Mouse (Mus musculus) MEL (cell line): ENCODE measurements at regions not wholly inside any gene's neighbourhood (a gene's known extent, or its start where the extent isn't known, plus 50 kb on each side); places are given as distances from the start of the nearest gene placed in this dataset.

Source experiments
- DNase-seq: peaks from one replicate; pipeline ENCODE4 v3.0.0; 2011; ENCODE audit warnings: low read depth, low spot score
- H3K27ac ChIP-seq: 2 replicates; pipeline ENCODE4 v1.5.1; 2012; ENCODE audit warnings: low read depth, mild to moderate bottlenecking, control low read depth, low read length, moderate library complexity; ENCODE audit not compliant: control insufficient read depth
- H3K27me3 ChIP-seq, 2 experiments: fragments of 150-350 bp in 1 of 2; sonication (generic) in 1 of 2; 2 replicates each; pipeline ENCODE4 v1.6.1; 2012; ENCODE audit warnings: low read length in 2 of 2, mild to moderate bottlenecking in 2 of 2, improper control_type of control experiment in 1 of 2, moderate library complexity in 1 of 2; ENCODE audit not compliant: insufficient read depth in 2 of 2, control insufficient read depth in 1 of 2
- H3K36me3 ChIP-seq, 2 experiments: 2 replicates each; pipeline ENCODE4 v1.6.1; 2012 to 2014; ENCODE audit warnings: low read length in 2 of 2, improper control_type of control experiment in 1 of 2, inconsistent platforms in 1 of 2, mild to moderate bottlenecking in 1 of 2; ENCODE audit not compliant: insufficient read depth in 2 of 2, control insufficient read depth in 1 of 2
- H3K4me1 ChIP-seq, 2 experiments: fragments of 150-350 bp in 1 of 2; sonication (generic) in 1 of 2; 2 replicates each; pipeline ENCODE4 v1.6.1; 2012; ENCODE audit warnings: low read length in 2 of 2, improper control_type of control experiment in 1 of 2, mild to moderate bottlenecking in 1 of 2; ENCODE audit not compliant: insufficient read depth in 2 of 2, control insufficient read depth in 1 of 2
- H3K4me3 ChIP-seq, 2 experiments: fragments of 150-350 bp in 1 of 2; sonication (generic) in 1 of 2; 2 replicates each; pipeline ENCODE4 v1.5.1; 2012; ENCODE audit warnings: low read depth in 2 of 2, low read length in 2 of 2, mild to moderate bottlenecking in 2 of 2, moderate library complexity in 2 of 2, control low read depth in 1 of 2, improper control_type of control experiment in 1 of 2; ENCODE audit not compliant: control insufficient read depth in 1 of 2, insufficient read depth in 1 of 2
- H3K79me2 ChIP-seq: 2 replicates; pipeline ENCODE4 v1.6.1; 2012; ENCODE audit warnings: mild to moderate bottlenecking, low read length, moderate library complexity; ENCODE audit not compliant: control insufficient read depth, poor library complexity, insufficient read depth
- H3K9ac ChIP-seq: 2 replicates; pipeline ENCODE4 v1.6.1; 2012; ENCODE audit warnings: low read depth, mild to moderate bottlenecking, control low read depth, low read length, moderate library complexity; ENCODE audit not compliant: control insufficient read depth, poor library complexity, severe bottlenecking
- H3K9me3 ChIP-seq: fragments of 150-350 bp; sonication (generic); replicated peaks from 2 replicates; pipeline ENCODE4 v1.6.1; 2012; ENCODE audit warnings: mild to moderate bottlenecking, low read length, improper control_type of control experiment, moderate library complexity; ENCODE audit not compliant: insufficient read depth
- ELF1 ChIP-seq: IDR thresholded peaks from 2 replicates; pipeline ENCODE4 v1.6.1; 2014; ENCODE audit warnings: low read depth, mild to moderate bottlenecking, inconsistent platforms, low read length, improper control_type of control experiment, moderate library complexity
- EP300 ChIP-seq, 2 experiments: IDR thresholded peaks; 2 replicates each; pipeline ENCODE4 v1.6.1; 2011; ENCODE audit warnings: improper control_type of control experiment in 2 of 2, low read length in 2 of 2, low read depth in 1 of 2, mild to moderate bottlenecking in 1 of 2
- GABPA ChIP-seq: IDR thresholded peaks from 2 replicates; pipeline ENCODE4 v1.6.1; 2012; ENCODE audit warnings: low read depth, mild to moderate bottlenecking, inconsistent platforms, low read length, improper control_type of control experiment, moderate library complexity
- HCFC1 ChIP-seq: IDR thresholded peaks from 2 replicates; pipeline ENCODE4 v1.6.1; 2012; ENCODE audit warnings: low read depth, mild to moderate bottlenecking, inconsistent platforms, low read length, improper control_type of control experiment, moderate library complexity
- MXI1 ChIP-seq: IDR thresholded peaks from 2 replicates; pipeline ENCODE4 v1.6.1; 2011; ENCODE audit warnings: mild to moderate bottlenecking, low read depth, low read length, improper control_type of control experiment
- NELFE ChIP-seq: IDR thresholded peaks from 2 replicates; pipeline ENCODE4 v1.6.1; 2011; ENCODE audit warnings: low read depth, low read length, improper control_type of control experiment
- NRF1 ChIP-seq: IDR thresholded peaks from 2 replicates; pipeline ENCODE4 v1.6.1; 2014; ENCODE audit warnings: low read depth, mild to moderate bottlenecking, inconsistent platforms, low read length, improper control_type of control experiment, moderate library complexity; ENCODE audit not compliant: poor library complexity, insufficient read depth, severe bottlenecking
- RAD21 ChIP-seq: IDR thresholded peaks from 2 replicates; pipeline ENCODE4 v1.6.1; 2011; ENCODE audit warnings: mild to moderate bottlenecking, low read depth, low read length, improper control_type of control experiment
- SIN3A ChIP-seq: IDR thresholded peaks from 2 replicates; pipeline ENCODE4 v1.6.1; 2012; ENCODE audit warnings: low read length, improper control_type of control experiment, inconsistent platforms
- TBP ChIP-seq: IDR thresholded peaks from 2 replicates; pipeline ENCODE4 v1.8.0; 2011; ENCODE audit warnings: low read depth, low read length, improper control_type of control experiment
- USF2 ChIP-seq, 2 experiments: IDR thresholded peaks; 2 replicates each; pipeline ENCODE4 v1.6.1; 2011 to 2012; ENCODE audit warnings: improper control_type of control experiment in 2 of 2, low read length in 2 of 2, borderline replicate concordance in 1 of 2, inconsistent platforms in 1 of 2, low read depth in 1 of 2, mild to moderate bottlenecking in 1 of 2; ENCODE audit not compliant: insufficient read depth in 1 of 2
- ZMIZ1 ChIP-seq: IDR thresholded peaks from 2 replicates; pipeline ENCODE4 v1.6.1; 2012; ENCODE audit warnings: low read depth, mild to moderate bottlenecking, inconsistent platforms, low read length, improper control_type of control experiment, moderate library complexity
- ZNF384 ChIP-seq: IDR thresholded peaks from 2 replicates; pipeline ENCODE4 v1.6.1; 2012; ENCODE audit warnings: low read depth, mild to moderate bottlenecking, inconsistent platforms, low read length, improper control_type of control experiment

DNA sequence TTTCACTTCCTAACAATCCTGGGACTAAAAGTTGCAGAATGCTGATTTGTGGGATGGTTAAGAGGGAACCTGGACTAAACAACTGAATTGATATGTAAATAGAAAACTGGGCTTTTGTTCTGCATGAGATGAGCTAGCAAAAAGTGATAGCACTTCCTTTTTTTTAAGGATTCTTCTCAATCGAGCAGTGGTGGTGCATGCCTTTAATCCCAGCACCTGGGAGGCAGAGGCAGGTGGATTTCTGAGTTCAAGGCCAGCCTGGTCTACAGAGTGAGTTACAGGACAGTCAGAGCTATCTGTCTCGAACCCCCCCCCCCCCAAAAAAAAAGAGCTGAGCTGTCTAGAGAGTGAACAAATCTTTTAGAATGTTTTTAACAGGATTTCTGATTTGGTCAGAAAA, 69.2 kb upstream of the Serbp1 start:
- H3K9me3 ChIP-seq, result no peaks in the 10 kb centered on the region
- H3K4me3 ChIP-seq, result peak overlapping the region; percentile 46 to 52
- no peak for DNase-seq
- peaks cover under 1 to 25% of the 10 kb centered on the region in 2 experiments; a peak in 3 of 4 replicates for H3K4me1 ChIP-seq
- H3K36me3 ChIP-seq, result peaks cover 0 to 18% of the 10 kb centered on the region in 2 experiments; a peak in 2 of 4 replicates
- TF ChIP-seq TBP, result peak; percentile 81
- TF ChIP-seq ZNF384, result peak; percentile 48; the same call in 1 of the 2 replicates
- TF ChIP-seq EP300 (IDR thresholded peaks at IDR 0.05; ENCODE audit: low read depth in 1 of 2, low read length in 2 of 2), result peak in 1 of 2 experiments; percentile 51; a peak in 2 of 4 replicates
- TF ChIP-seq SIN3A, result no peak
- no peak for TF ChIP-seq HCFC1
- TF ChIP-seq USF2 (IDR thresholded peaks at IDR 0.05; ENCODE audit: borderline replicate concordance in 1 of 2, insufficient read depth in 1 of 2, low read depth in 1 of 2, low read length in 2 of 2), result no peak
- no peak for TF ChIP-seq GABPA
- no peak for TF ChIP-seq NELFE
- H3K27ac ChIP-seq, result no peak overlapping the region
- no peaks in the 10 kb centered on the region for H3K27me3 ChIP-seq
- no peaks in the 10 kb centered on the region for H3K79me2 ChIP-seq
- no peak overlapping the region; the same call in 1 of the 2 replicates for H3K9ac ChIP-seq

DNA sequence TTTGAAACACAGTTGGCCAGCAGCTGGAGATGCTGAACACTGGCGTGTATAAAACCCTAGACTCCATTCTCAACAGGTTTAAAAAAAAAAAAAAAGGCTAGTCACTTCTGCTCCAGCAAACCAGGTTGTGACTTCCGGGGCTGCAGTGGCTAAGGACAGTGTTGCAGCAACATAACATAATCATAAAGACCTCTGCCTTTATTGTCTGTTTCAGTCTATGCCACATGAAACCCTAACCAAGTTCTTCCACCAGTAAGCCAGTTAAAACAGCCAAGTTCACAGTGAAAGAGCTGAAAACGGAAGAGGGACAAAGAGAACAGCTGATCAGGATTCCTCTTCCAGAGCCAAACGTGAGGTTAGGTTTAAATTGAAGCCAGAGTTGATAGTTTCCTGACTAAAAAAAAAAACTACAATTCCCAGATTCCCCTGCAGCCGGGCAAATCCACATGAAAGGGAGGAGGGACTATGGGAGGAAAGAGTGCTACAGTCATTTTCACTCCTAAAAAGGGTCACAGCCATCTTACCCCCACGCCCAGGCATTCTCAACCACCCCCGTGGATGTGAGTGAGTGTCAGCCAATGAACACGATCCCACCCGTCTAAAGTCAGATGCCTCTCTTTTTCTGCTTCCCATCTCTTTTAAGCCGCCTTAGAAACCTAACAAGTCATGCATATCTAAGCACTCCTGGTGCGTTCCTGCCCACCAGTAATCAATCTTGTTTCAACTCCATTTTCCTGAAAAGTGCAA, 69.8 kb upstream of the Serbp1 start:
- H3K9ac ChIP-seq, result peak overlapping the region; percentile 43
- H3K27me3 ChIP-seq, result no peaks in the 10 kb centered on the region
- H3K4me3 ChIP-seq, result peak overlapping the region; percentile 46 to 52
- no peaks in the 10 kb centered on the region for H3K9me3 ChIP-seq
- H3K79me2 ChIP-seq, result no peaks in the 10 kb centered on the region
- H3K4me1 ChIP-seq, result peaks cover 4 to 28% of the 10 kb centered on the region in 2 experiments; a peak in 3 of 4 replicates
- peak; percentile 57 for DNase-seq
- no peak for TF ChIP-seq RAD21
- TF ChIP-seq MXI1, result no peak
- TF ChIP-seq ZNF384, result peak; percentile 59; the same call in 1 of the 2 replicates
- TF ChIP-seq ZMIZ1, result no peak
- no peak for TF ChIP-seq NRF1
- TF ChIP-seq GABPA, result no peak
- TF ChIP-seq HCFC1, result peak; percentile 82
- no peak for TF ChIP-seq ELF1
- TF ChIP-seq, all 39 proteins: peak for 2
- no peak overlapping the region for H3K27ac ChIP-seq
- peaks cover 0 to 19% of the 10 kb centered on the region in 2 experiments; a peak in 2 of 4 replicates for H3K36me3 ChIP-seq
